Mouse (Mus musculus): ENCODE data around the gene Astn1. TPM values are rescaled to one million over a fixed set of nuclear protein-coding genes. Genes with fewer than 3 reads are reported as not detected.

The Astn1 gene
- polyA plus RNA-seq, 1 experiment from 2014 or later: 8.5 TPM

DNA sequence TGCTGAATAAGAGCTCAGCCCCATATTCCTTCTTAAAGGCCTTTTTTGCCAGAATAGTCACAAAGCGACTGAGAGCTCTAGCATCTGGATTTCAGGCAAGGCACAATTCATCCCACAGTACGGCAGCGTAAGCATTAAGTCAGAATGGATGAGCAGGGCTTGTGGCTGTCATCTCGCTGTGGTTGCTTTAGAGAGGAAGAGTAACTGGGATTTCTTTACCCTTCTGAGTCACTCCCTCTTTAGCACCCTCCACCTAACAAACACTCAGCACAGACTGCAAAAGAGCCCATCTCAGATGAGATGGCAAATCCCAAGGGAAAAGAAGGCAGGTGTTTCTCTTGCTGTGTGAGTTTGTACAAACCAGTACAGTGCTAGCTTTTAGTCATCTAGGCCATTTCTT lies 183.0 kb downstream of the Astn1 start:
- H3K9me3 ChIP-seq (replicated peaks; ENCODE audit: control insufficient read depth, low read length): no peaks in the 10 kb centered on the region
- ATAC-seq (replicated peaks; ENCODE audit: insufficient number of reproducible peaks, low FRiP score, low TSS enrichment, low read depth) (no peak), DNase-seq (ENCODE audit: low spot score) (no peak)
- no peak overlapping the region for H3K27ac ChIP-seq (replicated peaks; ENCODE audit: low read depth, low read length)
- no peaks in the 10 kb centered on the region for H3K36me3 ChIP-seq (replicated peaks; ENCODE audit: control insufficient read depth, insufficient read depth, low read depth, low read length)
- 88% methylated on average over 4 of the region's 4 CpGs for WGBS
- no peak overlapping the region for H3K9ac ChIP-seq (replicated peaks; ENCODE audit: low read length)
- no peak overlapping the region for H3K4me2 ChIP-seq (ENCODE audit: low read depth, low read length)
- H3K4me1 ChIP-seq (ENCODE audit: control insufficient read depth, insufficient read depth, low read length): no peaks in the 10 kb centered on the region
- H3K27me3 ChIP-seq (ENCODE audit: control insufficient read depth, insufficient read depth, low read length): no peaks in the 10 kb centered on the region
- H3K4me3 ChIP-seq (ENCODE audit: low read depth, low read length): no peak overlapping the region

DNA sequence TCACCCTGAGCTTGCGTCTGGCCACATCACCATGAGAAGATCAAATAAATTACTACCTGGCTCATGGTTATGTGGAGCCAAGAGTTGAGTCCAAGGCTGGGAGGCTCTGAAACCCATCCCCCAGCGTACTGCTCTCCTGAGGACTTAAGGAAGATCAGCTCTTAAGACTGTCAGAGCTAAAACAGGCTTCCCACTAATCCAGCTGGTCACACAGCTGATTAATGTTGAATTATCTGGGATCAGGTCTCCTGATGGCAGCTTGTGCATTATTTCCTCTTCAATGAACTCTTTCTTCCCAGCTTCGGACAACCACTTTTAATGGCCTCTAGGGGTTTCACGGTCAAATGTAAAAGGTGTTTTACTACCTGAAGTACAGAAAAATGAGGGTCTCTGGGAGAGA lies 184.4 kb downstream of the Astn1 start:
- H3K27me3 ChIP-seq (ENCODE audit: control insufficient read depth, insufficient read depth, low read length): no peaks in the 10 kb centered on the region
- no peaks in the 10 kb centered on the region for H3K36me3 ChIP-seq (replicated peaks; ENCODE audit: control insufficient read depth, insufficient read depth, low read depth, low read length)
- no peaks in the 10 kb centered on the region for H3K4me1 ChIP-seq (ENCODE audit: control insufficient read depth, insufficient read depth, low read length)
- H3K4me2 ChIP-seq (ENCODE audit: low read depth, low read length): no peak overlapping the region
- H3K9ac ChIP-seq (replicated peaks; ENCODE audit: low read length): no peak overlapping the region
- no peak overlapping the region for H3K4me3 ChIP-seq (ENCODE audit: low read depth, low read length)
- peak; percentile 19 for DNase-seq (ENCODE audit: low spot score)
- ATAC-seq (replicated peaks; ENCODE audit: insufficient number of reproducible peaks, low FRiP score, low TSS enrichment, low read depth): no peak
- 39% methylated on average over 4 of the region's 4 CpGs for WGBS
- no peaks in the 10 kb centered on the region for H3K9me3 ChIP-seq (replicated peaks; ENCODE audit: control insufficient read depth, low read length)
- H3K27ac ChIP-seq (replicated peaks; ENCODE audit: low read depth, low read length): no peak overlapping the region

DNA sequence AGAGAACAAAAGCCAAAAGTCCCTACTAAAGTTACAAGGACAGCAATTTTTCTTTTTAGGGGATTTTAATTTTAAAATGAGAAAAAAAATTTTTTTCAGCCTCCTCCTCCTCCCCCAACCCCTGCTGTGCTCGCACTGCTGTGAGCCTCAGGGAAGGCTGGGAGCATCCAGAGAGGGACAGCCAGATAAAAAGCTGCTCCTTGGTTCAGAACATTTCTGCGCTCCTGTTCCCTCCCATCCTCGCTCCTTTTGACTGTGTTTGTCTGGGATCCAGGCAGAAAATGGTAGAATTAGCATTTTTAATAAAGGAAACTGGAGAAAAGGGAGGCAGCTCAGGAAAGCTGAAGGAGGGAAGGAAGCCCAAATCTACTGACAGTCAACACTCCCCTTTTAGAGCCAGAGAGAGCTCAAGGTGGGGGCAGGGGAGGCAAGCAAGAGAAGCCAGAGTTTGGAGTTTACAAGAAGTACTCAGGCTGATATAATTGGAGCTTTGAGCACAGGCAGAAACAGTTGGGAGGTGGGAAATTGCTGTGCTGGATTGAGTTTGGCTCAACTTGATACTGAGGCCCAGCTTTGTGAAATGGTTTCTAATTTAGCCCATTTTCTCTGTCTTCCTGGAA lies 185.6 kb downstream of the Astn1 start:
- 15% methylated on average over 3 of the region's 3 CpGs for WGBS
- Histone ChIP-seq H3K9ac (replicated peaks; ENCODE audit: low read length) (no peak overlapping the region), H3K9me3 (replicated peaks; ENCODE audit: control insufficient read depth, low read length) (no peaks in the 10 kb centered on the region), H3K36me3 (replicated peaks; ENCODE audit: control insufficient read depth, insufficient read depth, low read depth, low read length) (no peaks in the 10 kb centered on the region), H3K4me2 (ENCODE audit: low read depth, low read length) (no peak overlapping the region), H3K27me3 (ENCODE audit: control insufficient read depth, insufficient read depth, low read length) (no peaks in the 10 kb centered on the region), H3K27ac (replicated peaks; ENCODE audit: low read depth, low read length) (no peak overlapping the region), H3K4me1 (ENCODE audit: control insufficient read depth, insufficient read depth, low read length) (no peaks in the 10 kb centered on the region), H3K4me3 (ENCODE audit: low read depth, low read length) (no peak overlapping the region)
- DNase-seq (ENCODE audit: low spot score) (peak; percentile 19), ATAC-seq (replicated peaks; ENCODE audit: insufficient number of reproducible peaks, low FRiP score, low TSS enrichment, low read depth) (no peak)

DNA sequence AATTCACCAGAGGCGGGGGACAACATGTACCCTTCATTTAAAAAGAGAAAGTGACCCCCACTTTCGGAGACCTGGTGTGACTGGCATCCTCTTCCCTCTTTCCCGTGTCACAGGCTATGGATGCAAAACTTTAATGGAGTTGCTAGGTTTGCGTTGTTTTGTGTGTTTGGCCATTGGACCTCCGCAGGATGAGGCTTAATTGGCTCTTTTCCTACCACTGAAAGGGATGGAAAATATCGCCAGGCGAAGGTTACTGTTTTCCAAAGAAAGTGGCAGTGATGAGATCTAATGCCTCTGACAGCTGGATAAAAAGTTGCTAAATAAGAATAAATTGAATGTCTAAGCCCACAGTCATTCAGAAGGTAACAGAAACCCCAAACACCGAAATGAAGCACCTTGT lies 186.2 kb downstream of the Astn1 start:
- Histone ChIP-seq H3K9me3 (replicated peaks; ENCODE audit: control insufficient read depth, low read length) (no peaks in the 10 kb centered on the region), H3K27ac (replicated peaks; ENCODE audit: low read depth, low read length) (no peak overlapping the region), H3K4me2 (ENCODE audit: low read depth, low read length) (no peak overlapping the region), H3K36me3 (replicated peaks; ENCODE audit: control insufficient read depth, insufficient read depth, low read depth, low read length) (no peaks in the 10 kb centered on the region), H3K27me3 (ENCODE audit: control insufficient read depth, insufficient read depth, low read length) (no peaks in the 10 kb centered on the region), H3K4me3 (ENCODE audit: low read depth, low read length) (no peak overlapping the region), H3K4me1 (ENCODE audit: control insufficient read depth, insufficient read depth, low read length) (no peaks in the 10 kb centered on the region), H3K9ac (replicated peaks; ENCODE audit: low read length) (no peak overlapping the region)
- ATAC-seq (replicated peaks; ENCODE audit: insufficient number of reproducible peaks, low FRiP score, low TSS enrichment, low read depth): no peak
- no peak for DNase-seq (ENCODE audit: low spot score)
- WGBS: 78% methylated on average over 8 of the region's 8 CpGs

DNA sequence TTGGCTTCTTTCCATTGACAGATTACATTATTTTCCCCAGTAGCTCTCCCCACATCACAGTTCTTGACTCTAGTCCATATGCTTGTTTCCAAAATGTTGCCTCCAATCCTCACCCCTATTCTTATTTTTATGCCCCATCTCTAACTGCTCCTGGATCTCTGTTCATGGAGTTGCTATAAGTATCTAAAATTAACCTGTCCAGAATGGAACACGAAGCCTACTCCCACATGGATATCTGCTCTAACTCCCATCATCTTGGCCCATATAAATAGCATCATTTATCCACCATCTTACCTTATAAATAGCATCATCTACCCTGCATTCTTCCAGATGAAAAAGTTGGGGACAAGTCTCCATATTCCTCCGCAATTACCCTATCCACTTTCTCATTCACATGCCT lies 187.5 kb downstream of the Astn1 start:
- WGBS: 90% methylated on average over 2 of the region's 2 CpGs
- ATAC-seq (replicated peaks; ENCODE audit: insufficient number of reproducible peaks, low FRiP score, low TSS enrichment, low read depth): no peak
- Histone ChIP-seq H3K27ac (replicated peaks; ENCODE audit: low read depth, low read length) (no peak overlapping the region), H3K36me3 (replicated peaks; ENCODE audit: control insufficient read depth, insufficient read depth, low read depth, low read length) (no peaks in the 10 kb centered on the region), H3K4me1 (ENCODE audit: control insufficient read depth, insufficient read depth, low read length) (peaks cover 3% of the 10 kb centered on the region; the same call in 1 of the 2 replicates), H3K4me2 (ENCODE audit: low read depth, low read length) (no peak overlapping the region), H3K9ac (replicated peaks; ENCODE audit: low read length) (no peak overlapping the region), H3K9me3 (replicated peaks; ENCODE audit: control insufficient read depth, low read length) (no peaks in the 10 kb centered on the region), H3K4me3 (ENCODE audit: low read depth, low read length) (no peak overlapping the region), H3K27me3 (ENCODE audit: control insufficient read depth, insufficient read depth, low read length) (no peaks in the 10 kb centered on the region)
- DNase-seq (ENCODE audit: low spot score): no peak

DNA sequence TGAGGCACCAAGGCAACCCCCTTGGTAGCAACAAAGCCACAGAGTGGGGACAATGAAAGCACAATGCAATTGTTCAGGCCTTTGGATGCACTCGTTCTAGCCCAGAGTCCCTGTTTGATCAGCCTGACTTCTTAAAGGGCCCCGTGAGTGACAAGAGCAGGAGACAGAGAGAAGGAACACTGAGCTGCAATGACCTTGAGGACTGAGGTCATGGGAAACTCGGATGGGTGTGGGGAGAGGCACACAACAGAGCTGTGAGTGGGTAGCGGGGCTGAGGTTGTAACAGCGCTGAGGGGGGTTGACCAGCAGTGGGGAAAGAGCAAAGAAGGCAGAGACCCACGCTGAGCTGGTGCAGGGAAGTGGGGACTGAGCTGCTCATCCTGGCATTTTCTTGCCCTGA lies 189.9 kb downstream of the Astn1 start:
- no peak overlapping the region for H3K4me3 ChIP-seq (ENCODE audit: low read depth, low read length)

DNA sequence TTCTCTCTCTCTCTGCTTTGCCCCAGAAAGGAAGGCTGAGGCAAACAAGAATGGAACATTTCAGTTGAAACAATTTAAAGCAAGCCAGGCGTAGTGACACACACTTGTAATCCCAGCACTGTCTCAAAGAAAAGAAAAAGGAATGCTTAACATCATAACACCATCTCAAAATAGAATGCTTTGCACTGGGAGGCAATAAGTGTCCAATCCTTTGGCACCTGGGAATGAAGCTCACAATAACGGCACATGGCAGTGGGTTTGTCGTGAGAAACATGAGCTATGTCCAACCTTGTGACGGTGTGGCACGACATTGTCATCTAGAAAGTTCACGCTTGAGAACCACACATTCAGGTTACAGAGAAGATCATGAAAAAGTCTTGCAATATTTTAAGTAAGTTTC lies 191.3 kb downstream of the Astn1 start:
- WGBS: 76% methylated on average over 6 of the region's 6 CpGs
- no peak for DNase-seq (ENCODE audit: low spot score)
- H3K36me3 ChIP-seq (replicated peaks; ENCODE audit: control insufficient read depth, insufficient read depth, low read depth, low read length): no peaks in the 10 kb centered on the region
- peaks cover 3% of the 10 kb centered on the region; the same call in 1 of the 2 replicates for H3K4me1 ChIP-seq (ENCODE audit: control insufficient read depth, insufficient read depth, low read length)
- H3K27ac ChIP-seq (replicated peaks; ENCODE audit: low read depth, low read length): no peak overlapping the region
- no peak for ATAC-seq (replicated peaks; ENCODE audit: insufficient number of reproducible peaks, low FRiP score, low TSS enrichment, low read depth)
- no peak overlapping the region for H3K4me2 ChIP-seq (ENCODE audit: low read depth, low read length)
- H3K4me3 ChIP-seq (ENCODE audit: low read depth, low read length): no peak overlapping the region
- H3K9me3 ChIP-seq (replicated peaks; ENCODE audit: control insufficient read depth, low read length): no peaks in the 10 kb centered on the region
- H3K9ac ChIP-seq (replicated peaks; ENCODE audit: low read length): no peak overlapping the region
- no peaks in the 10 kb centered on the region for H3K27me3 ChIP-seq (ENCODE audit: control insufficient read depth, insufficient read depth, low read length)

More for the DNA sequence above, 189.9 kb downstream of the Astn1 start:
- Histone ChIP-seq H3K9ac (replicated peaks; ENCODE audit: low read length) (no peak overlapping the region), H3K27ac (replicated peaks; ENCODE audit: low read depth, low read length) (no peak overlapping the region), H3K36me3 (replicated peaks; ENCODE audit: control insufficient read depth, insufficient read depth, low read depth, low read length) (no peaks in the 10 kb centered on the region), H3K4me2 (ENCODE audit: low read depth, low read length) (no peak overlapping the region), H3K27me3 (ENCODE audit: control insufficient read depth, insufficient read depth, low read length) (no peaks in the 10 kb centered on the region), H3K4me1 (ENCODE audit: control insufficient read depth, insufficient read depth, low read length) (peaks cover 3% of the 10 kb centered on the region; the same call in 1 of the 2 replicates), H3K9me3 (replicated peaks; ENCODE audit: control insufficient read depth, low read length) (no peaks in the 10 kb centered on the region)
- 45% methylated on average over 6 of the region's 6 CpGs for WGBS
- DNase-seq (ENCODE audit: low spot score): no peak
- peak; percentile 60; the same call in 1 of the 2 replicates for ATAC-seq (replicated peaks; ENCODE audit: insufficient number of reproducible peaks, low FRiP score, low TSS enrichment, low read depth)

DNA sequence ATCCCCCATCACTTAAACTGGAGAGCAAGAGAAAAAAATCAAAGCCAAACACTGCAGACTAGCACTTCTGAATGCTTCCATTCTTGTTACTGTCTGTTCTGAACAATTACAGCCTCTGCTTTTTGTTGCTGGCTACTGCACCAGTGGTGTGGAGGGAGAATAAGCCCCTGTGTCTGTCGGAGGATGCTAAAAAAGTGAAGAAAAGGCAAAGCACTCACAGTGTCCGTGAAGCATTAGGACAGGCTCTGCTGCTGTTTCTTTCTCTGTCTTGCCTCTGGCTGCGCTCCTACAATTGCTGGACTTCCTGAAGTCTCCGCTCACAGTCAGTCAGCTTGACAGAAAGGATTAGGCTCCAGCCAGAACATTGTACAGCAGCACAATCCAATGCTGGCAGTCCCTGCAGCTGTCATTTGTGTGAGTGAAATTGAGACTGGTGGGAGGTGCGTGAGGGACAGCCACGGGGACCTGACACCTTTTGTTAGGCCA lies 192.0 kb downstream of the Astn1 start:
- Histone ChIP-seq H3K4me3 (ENCODE audit: low read depth, low read length) (no peak overlapping the region), H3K36me3 (replicated peaks; ENCODE audit: control insufficient read depth, insufficient read depth, low read depth, low read length) (no peaks in the 10 kb centered on the region), H3K27me3 (ENCODE audit: control insufficient read depth, insufficient read depth, low read length) (no peaks in the 10 kb centered on the region), H3K4me1 (ENCODE audit: control insufficient read depth, insufficient read depth, low read length) (peaks cover 3% of the 10 kb centered on the region; the same call in 1 of the 2 replicates), H3K9ac (replicated peaks; ENCODE audit: low read length) (0 out of 2 replicates have a peak overlapping the region, but pooled peaks have one; percentile 9), H3K9me3 (replicated peaks; ENCODE audit: control insufficient read depth, low read length) (no peaks in the 10 kb centered on the region), H3K4me2 (ENCODE audit: low read depth, low read length) (no peak overlapping the region), H3K27ac (replicated peaks; ENCODE audit: low read depth, low read length) (no peak overlapping the region)
- ATAC-seq (replicated peaks; ENCODE audit: insufficient number of reproducible peaks, low FRiP score, low TSS enrichment, low read depth) (peak; percentile 68), DNase-seq (ENCODE audit: low spot score) (peak; percentile 64)
- WGBS: 8% methylated on average over 6 of the region's 6 CpGs

Data from embryonic facial prominence, embryonic 11.5 days (tissue).